In the genomic region with DNA sequence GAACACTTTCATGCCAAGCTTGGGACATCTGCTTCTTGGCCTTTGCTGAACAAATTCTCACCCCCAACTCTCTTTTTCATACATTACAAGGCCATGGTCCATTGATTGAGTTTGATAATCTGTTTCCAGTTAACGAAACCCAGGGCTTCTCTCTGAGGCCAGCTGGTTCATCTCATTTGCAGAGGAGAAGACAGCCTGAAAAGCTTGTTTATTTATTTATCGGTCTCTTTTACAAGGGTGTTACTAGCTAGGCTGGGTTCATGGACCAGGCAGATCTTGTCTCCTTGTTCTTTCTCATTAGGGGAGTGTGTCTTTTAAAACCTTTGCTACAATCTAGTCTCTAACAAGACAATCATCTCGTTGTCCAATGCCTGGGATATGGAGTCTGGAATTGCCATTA, we compare ENCODE assay signal across 19 mouse cellular contexts.
DNase-seq lines count a peak whose midpoint lies in the region; TF ChIP-seq lines count a peak whose summit lies in the region.
"Had no signal": no experiment of that assay in that cellular context is flagged by ENCODE, and none has a peak within 500 bp of the region (broad histone marks: within the 10 kb centered on the region; RNA-seq: fewer than 3 reads in every experiment).

No protein-coding gene starts in this region.

- H3K27me3 ChIP-seq in heart, adult 2 months (ENCODE audit: control insufficient read depth, insufficient read depth, low read length) = no peaks in the 10 kb centered on the region
- H3K27me3 ChIP-seq in thymus, adult 2 months (ENCODE audit: control insufficient read depth, insufficient read depth, low read length) = no peaks in the 10 kb centered on the region
- H3K27me3 ChIP-seq: forebrain, embryonic 15.5 days; hindbrain, embryonic 12.5 days; megakaryocyte, embryonic 14.5 days; midbrain, embryonic 15.5 days; neural tube, embryonic 12.5 days had no signal

- no peak overlapping the region for H3K27ac ChIP-seq in heart, adult 2 months
- no peak overlapping the region for H3K27ac ChIP-seq in thymus, adult 2 months (ENCODE audit: control insufficient read depth, insufficient read depth, low read length)
- H3K27ac ChIP-seq: forebrain, embryonic 15.5 days; hindbrain, embryonic 12.5 days; midbrain, embryonic 15.5 days; neural tube, embryonic 12.5 days had no signal

- H3K4me3 ChIP-seq in heart, adult 2 months = no peak overlapping the region
- no peak overlapping the region for H3K4me3 ChIP-seq in thymus, adult 2 months (ENCODE audit: control insufficient read depth, insufficient read depth, low read length)
- H3K4me3 ChIP-seq: forebrain, embryonic 15.5 days; hindbrain, embryonic 12.5 days; megakaryocyte, embryonic 14.5 days; midbrain, embryonic 15.5 days; neural tube, embryonic 12.5 days had no signal

- peak; percentile 66 for DNase-seq in heart, adult 11 months
- DNase-seq in heart, adult 2 months = no peak
- peak; percentile 23 for DNase-seq in kidney, postnatal 10 days
- no peak for DNase-seq in kidney, postnatal 4 days
- DNase-seq in Muller cell, postnatal 12 days (ENCODE audit: inconsistent ontology term) = peak; percentile 19
- DNase-seq in forelimb bud, embryonic 11.5 days (ENCODE audit: low read depth, low spot score) = peak; percentile 11
- DNase-seq in cerebellum, postnatal 25 days = no peak
- no peak for DNase-seq in thymus, adult 2 months
- DNase-seq: adrenal gland, postnatal 25 days; cerebellum, adult 8-10 months; gastrocnemius, postnatal 14 days; layer of hippocampus, postnatal 36 days; right cerebral cortex, postnatal 25 days; spleen, adult 18-20 months had no signal

- intact Hi-C loops in heart, adult 2 months (cut with DNase I) = no loop called here

- TF ChIP-seq POLR2A in heart, adult 2 months (IDR thresholded peaks at IDR 0.05; ENCODE audit: insufficient read depth, low read depth, low read length) = no peak
- TF ChIP-seq POLR2A in thymus, adult 2 months (IDR thresholded peaks at IDR 0.05; ENCODE audit: control insufficient read depth, extremely low read depth, insufficient read depth, low read length, poor library complexity) = no peak

- no peak for TF ChIP-seq EP300 in heart, adult 2 months (IDR thresholded peaks at IDR 0.05; ENCODE audit: insufficient read depth, low read depth, low read length)

- 48% methylated on average over 3 of the region's 3 CpGs for WGBS in heart, adult 2 months
- WGBS in thymus, adult 2 months = 66% methylated on average over 3 of the region's 3 CpGs

- H3K79me2 ChIP-seq in heart, adult 2 months (replicated peaks; ENCODE audit: control insufficient read depth, insufficient read depth, low read length) = no peaks in the 10 kb centered on the region

- no peak overlapping the region for H3K9ac ChIP-seq in heart, adult 2 months (ENCODE audit: low read depth, low read length)
- H3K9ac ChIP-seq: forebrain, embryonic 15.5 days; hindbrain, embryonic 12.5 days; midbrain, embryonic 15.5 days; neural tube, embryonic 12.5 days had no signal

- TF ChIP-seq CTCF in heart, adult 2 months (IDR thresholded peaks at IDR 0.05) = no peak
- TF ChIP-seq CTCF in thymus, adult 2 months (IDR thresholded peaks at IDR 0.05; ENCODE audit: borderline replicate concordance, control insufficient read depth, extremely low read depth, insufficient read depth, low read length, poor library complexity) = no peak

- no peaks in the 10 kb centered on the region for H3K4me1 ChIP-seq in heart, adult 2 months (ENCODE audit: control insufficient read depth, insufficient read depth, low read length)
- no peaks in the 10 kb centered on the region for H3K4me1 ChIP-seq in thymus, adult 2 months (replicated peaks; ENCODE audit: control insufficient read depth, insufficient read depth, low read length)
- H3K4me1 ChIP-seq: forebrain, embryonic 15.5 days; hindbrain, embryonic 12.5 days; megakaryocyte, embryonic 14.5 days; midbrain, embryonic 15.5 days; neural tube, embryonic 12.5 days had no signal

- no peaks in the 10 kb centered on the region for H3K36me3 ChIP-seq in heart, adult 2 months (ENCODE audit: control insufficient read depth, insufficient read depth, low read length)
- H3K36me3 ChIP-seq in thymus, adult 2 months (ENCODE audit: control insufficient read depth, insufficient read depth, low read length) = no peaks in the 10 kb centered on the region
- H3K36me3 ChIP-seq: forebrain, embryonic 15.5 days; hindbrain, embryonic 12.5 days; midbrain, embryonic 15.5 days; neural tube, embryonic 12.5 days had no signal

Comparison
In these comparisons a context has a peak if more than half of its experiments do, and no peak if none do; other contexts are left out.
1. DNase-seq: peak in heart, adult 11 months (single experiment), kidney, postnatal 10 days (single experiment), Muller cell, postnatal 12 days (single experiment) and forelimb bud, embryonic 11.5 days (single experiment); none in heart, adult 2 months (0 of 2), kidney, postnatal 4 days (0 of 2), cerebellum, postnatal 25 days (0 of 2) and thymus, adult 2 months (single experiment).